Mouse (Mus musculus) layer of hippocampus, postnatal 14 days (tissue): ENCODE data around the gene 4930430F08Rik. TPM values are rescaled to one million over a fixed set of nuclear protein-coding genes. Genes with fewer than 3 reads are reported as not detected.

Experiments used
- DNase-seq, 2 experiments: peaks; one replicate each; pipeline ENCODE4 v3.0.0; 2021 to 2022; ENCODE audit warnings: low spot score in 2 of 2, mixed read lengths in 1 of 2
- total RNA-seq, 2 experiments: library from RNA; stranded (reverse); gene quantifications; 2 replicates each; pipeline ENCODE4 v1.2.3; 2021

The 4930430F08Rik gene
- total RNA-seq, 2 experiments from 2014 or later = 24.5 to 26.9 TPM

DNA sequence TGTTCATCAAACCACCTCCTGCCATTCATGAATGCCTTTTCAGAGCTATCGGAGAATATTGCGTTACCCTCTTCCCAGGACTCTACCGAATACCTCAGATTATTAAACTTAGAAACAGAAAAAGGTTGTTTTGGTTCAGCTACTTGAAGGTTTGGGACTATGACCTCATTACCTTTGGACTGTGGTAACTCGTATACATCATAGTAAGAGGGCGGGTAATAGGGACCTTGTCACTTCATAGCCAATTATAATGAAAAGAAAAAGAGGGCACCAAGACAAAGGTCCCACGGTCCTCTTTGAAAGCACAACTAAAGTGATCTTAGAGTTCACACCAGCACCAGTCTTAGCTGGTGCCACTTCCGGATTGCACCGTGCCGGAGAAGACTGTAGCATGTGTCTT is 67.9 kb downstream of the 4930430F08Rik start:
- no peak for DNase-seq

Other genes starting within 250 kb of the 4930430F08Rik start
- not detected for gene Gm4302, start 249.6 kb downstream of the 4930430F08Rik start, total RNA-seq
- gene Gm4303, start 244.5 kb downstream of the 4930430F08Rik start, total RNA-seq = not detected
- not detected for gene Gm4305, start 239.3 kb downstream of the 4930430F08Rik start, total RNA-seq
- gene Gm4307, start 229.1 kb downstream of the 4930430F08Rik start, total RNA-seq = not detected
- not detected for gene Gm4312, start 207.9 kb downstream of the 4930430F08Rik start, total RNA-seq
- gene Tmtc3, start 103.1 kb downstream of the 4930430F08Rik start, total RNA-seq = 10 to 100 TPM; 11.3 to 13.3 TPM
- gene Cep290, start 102.9 kb downstream of the 4930430F08Rik start, total RNA-seq = 10 to 100 TPM; 11.0 to 12.4 TPM
- not detected for gene 1700017N19Rik, start 61 bp upstream of the 4930430F08Rik start, total RNA-seq